Mouse (Mus musculus) MEL (cell line): Measurements from ENCODE around the gene Nampt.

Experiments used
- CTCF ChIP-seq, 3 experiments: IDR thresholded peaks in 2 of 3; conservative IDR thresholded peaks in 1 of 3; 2 replicates each; pipeline ENCODE4 v1.5.1; 2011 to 2012; ENCODE audit warnings: low read length in 3 of 3, low read depth in 2 of 3, mild to moderate bottlenecking in 2 of 3, improper control_type of control experiment in 1 of 3, inconsistent platforms in 1 of 3, mixed read lengths in 1 of 3, moderate library complexity in 1 of 3; ENCODE audit not compliant: control insufficient read depth in 1 of 3, insufficient read depth in 1 of 3, poor library complexity in 1 of 3, severe bottlenecking in 1 of 3
- EP300 ChIP-seq, 2 experiments: IDR thresholded peaks; 2 replicates each; pipeline ENCODE4 v1.6.1; 2011; ENCODE audit warnings: improper control_type of control experiment in 2 of 2, low read length in 2 of 2, low read depth in 1 of 2, mild to moderate bottlenecking in 1 of 2
- GABPA ChIP-seq: IDR thresholded peaks from 2 replicates; pipeline ENCODE4 v1.6.1; 2012; ENCODE audit warnings: low read depth, mild to moderate bottlenecking, inconsistent platforms, low read length, improper control_type of control experiment, moderate library complexity
- HCFC1 ChIP-seq: IDR thresholded peaks from 2 replicates; pipeline ENCODE4 v1.6.1; 2012; ENCODE audit warnings: low read depth, mild to moderate bottlenecking, inconsistent platforms, low read length, improper control_type of control experiment, moderate library complexity
- NELFE ChIP-seq: IDR thresholded peaks from 2 replicates; pipeline ENCODE4 v1.6.1; 2011; ENCODE audit warnings: low read depth, low read length, improper control_type of control experiment
- POLR2A ChIP-seq, 2 experiments: IDR thresholded peaks; 2 replicates each; pipeline ENCODE4 v1.6.1; 2011 to 2012; ENCODE audit warnings: low read length in 2 of 2, mild to moderate bottlenecking in 2 of 2, control low read depth in 1 of 2, improper control_type of control experiment in 1 of 2, low read depth in 1 of 2, moderate library complexity in 1 of 2; ENCODE audit not compliant: control insufficient read depth in 1 of 2, insufficient read depth in 1 of 2, poor library complexity in 1 of 2
- POLR2AphosphoS5 ChIP-seq: IDR thresholded peaks from 2 replicates; pipeline ENCODE4 v1.6.1; 2012; ENCODE audit warnings: low read depth, borderline replicate concordance, mild to moderate bottlenecking, inconsistent platforms, low read length, moderate library complexity, mixed read lengths
- SMC3 ChIP-seq: IDR thresholded peaks from 2 replicates; pipeline ENCODE4 v1.6.1; 2011; ENCODE audit warnings: low read depth, low read length, improper control_type of control experiment
- USF1 ChIP-seq: IDR thresholded peaks from 2 replicates; pipeline ENCODE4 v1.6.1; 2014; ENCODE audit warnings: low read depth, mild to moderate bottlenecking, inconsistent platforms, low read length, improper control_type of control experiment, moderate library complexity
- USF2 ChIP-seq, 2 experiments: IDR thresholded peaks; 2 replicates each; pipeline ENCODE4 v1.6.1; 2011 to 2012; ENCODE audit warnings: improper control_type of control experiment in 2 of 2, low read length in 2 of 2, borderline replicate concordance in 1 of 2, inconsistent platforms in 1 of 2, low read depth in 1 of 2, mild to moderate bottlenecking in 1 of 2; ENCODE audit not compliant: insufficient read depth in 1 of 2
- ZC3H11A ChIP-seq: IDR thresholded peaks from 2 replicates; pipeline ENCODE4 v1.6.1; 2012; ENCODE audit warnings: low read depth, mild to moderate bottlenecking, inconsistent platforms, low read length, improper control_type of control experiment
- ZKSCAN1 ChIP-seq: IDR thresholded peaks from 2 replicates; pipeline ENCODE4 v1.6.1; 2012; ENCODE audit warnings: low read depth, mild to moderate bottlenecking, inconsistent platforms, low read length, improper control_type of control experiment, moderate library complexity
- ZMIZ1 ChIP-seq: IDR thresholded peaks from 2 replicates; pipeline ENCODE4 v1.6.1; 2012; ENCODE audit warnings: low read depth, mild to moderate bottlenecking, inconsistent platforms, low read length, improper control_type of control experiment, moderate library complexity

DNA sequence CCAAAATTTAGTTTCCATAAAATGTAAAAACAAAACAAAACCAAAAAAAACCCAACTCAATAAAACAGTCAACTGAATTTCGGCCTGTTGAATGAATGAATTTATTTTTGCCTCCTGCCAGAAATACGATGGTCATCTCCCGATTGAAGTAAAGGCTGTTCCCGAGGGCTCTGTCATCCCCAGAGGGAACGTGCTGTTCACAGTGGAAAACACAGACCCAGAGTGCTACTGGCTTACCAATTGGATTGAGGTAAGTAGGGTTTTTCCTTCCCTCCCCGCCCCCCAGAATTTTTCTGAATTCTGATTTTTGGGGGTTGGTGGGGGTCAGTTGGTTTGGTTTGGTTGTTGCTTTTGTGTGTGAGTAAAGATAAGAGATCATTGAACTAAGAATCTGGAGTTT, 15.4 kb downstream of the Nampt start:
- no peak for TF ChIP-seq POLR2AphosphoS5
- TF ChIP-seq POLR2A (IDR thresholded peaks at IDR 0.05; ENCODE audit: control insufficient read depth in 1 of 2, insufficient read depth in 1 of 2, low read depth in 1 of 2, low read length in 2 of 2, poor library complexity in 1 of 2), result no peak
- no peak for TF ChIP-seq ZKSCAN1
- no peak for TF ChIP-seq SMC3
- TF ChIP-seq EP300 (IDR thresholded peaks at IDR 0.05; ENCODE audit: low read depth in 1 of 2, low read length in 2 of 2), result no peak
- no peak for TF ChIP-seq ZC3H11A
- TF ChIP-seq CTCF (IDR thresholded peaks at IDR 0.05 in 2 of 3, conservative IDR thresholded peaks at IDR 0.05 in 1 of 3; ENCODE audit: control insufficient read depth in 1 of 3, insufficient read depth in 1 of 3, low read depth in 2 of 3, low read length in 3 of 3, poor library complexity in 1 of 3, severe bottlenecking in 1 of 3), result no peak
- TF ChIP-seq HCFC1, result no peak
- no peak for TF ChIP-seq GABPA
- TF ChIP-seq NELFE, result no peak
- TF ChIP-seq USF2 (IDR thresholded peaks at IDR 0.05; ENCODE audit: borderline replicate concordance in 1 of 2, insufficient read depth in 1 of 2, low read depth in 1 of 2, low read length in 2 of 2), result no peak
- TF ChIP-seq ZMIZ1, result no peak
- TF ChIP-seq USF1, result no peak
